Mouse (Mus musculus): ENCODE results near the gene Klrb1f. TPM values are rescaled to one million over a fixed set of nuclear protein-coding genes. Genes with fewer than 3 reads are reported as not detected.
A peak's percentile ranks its signal among the peaks of the same experiment; 100 is the strongest.
"Not testable (repeated sequence)": the region's sequence is repeated elsewhere in the genome, so short reads cannot be mapped to it uniquely, and the experiment has no call there.

Gene Klrb1f
- polyA plus RNA-seq, 1 experiment from 2014 or later, result not detected

DNA sequence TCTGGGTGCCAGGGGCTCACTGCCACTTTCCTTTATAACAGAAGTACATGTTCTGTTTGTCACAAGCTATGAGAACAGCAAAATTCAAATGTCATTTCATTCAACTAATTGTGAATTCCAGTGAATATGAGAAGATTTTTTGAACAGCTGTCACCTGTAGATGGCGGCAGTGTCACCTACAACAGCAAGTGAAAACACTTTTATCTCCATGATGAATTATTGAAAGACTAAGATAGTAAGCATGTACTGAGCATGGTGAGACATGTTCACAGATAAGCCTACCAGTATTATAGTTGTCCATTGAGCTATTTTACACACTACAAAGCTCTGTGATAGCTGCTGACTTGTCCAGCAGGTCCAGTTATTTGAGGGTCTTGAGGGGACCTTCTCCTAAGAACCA, 42.5 kb downstream of the Klrb1f start:
- Histone ChIP-seq H3K4me3 (ENCODE audit: low read depth, low read length) (no peak overlapping the region), H3K9ac (ENCODE audit: low read length) (no peak overlapping the region), H3K36me3 (ENCODE audit: control insufficient read depth, insufficient read depth, low read length) (no peaks in the 10 kb centered on the region), H3K9me3 (ENCODE audit: control insufficient read depth, low read length) (no peaks in the 10 kb centered on the region), H3K4me2 (ENCODE audit: low read depth, low read length, severe bottlenecking) (no peak overlapping the region), H3K27me3 (ENCODE audit: control insufficient read depth, insufficient read depth, low read length) (no peaks in the 10 kb centered on the region), H3K4me1 (replicated peaks; ENCODE audit: control insufficient read depth, insufficient read depth, low read length) (no peaks in the 10 kb centered on the region), H3K27ac (ENCODE audit: low read depth, low read length) (no peak overlapping the region)
- WGBS, result 88% methylated on average over 1 of the region's 1 CpGs
- DNase-seq (ENCODE audit: low spot score) (no peak), ATAC-seq (replicated peaks; ENCODE audit: low FRiP score) (no peak)

- not testable (repeated sequence) for H3K4me3 ChIP-seq (ENCODE audit: low read depth, low read length); H3K9ac ChIP-seq (ENCODE audit: low read length); H3K36me3 ChIP-seq (ENCODE audit: control insufficient read depth, insufficient read depth, low read length); H3K4me1 ChIP-seq (replicated peaks; ENCODE audit: control insufficient read depth, insufficient read depth, low read length); H3K9me3 ChIP-seq (ENCODE audit: control insufficient read depth, low read length); H3K27me3 ChIP-seq (ENCODE audit: control insufficient read depth, insufficient read depth, low read length); H3K4me2 ChIP-seq (ENCODE audit: low read depth, low read length, severe bottlenecking); H3K27ac ChIP-seq (ENCODE audit: low read depth, low read length); DNase-seq (ENCODE audit: low spot score); ATAC-seq (replicated peaks; ENCODE audit: low FRiP score)
- WGBS, result 93% methylated on average over 8 of the region's 8 CpGs
Measured at GRCm38 (mm10) chr6:129088596-129088995, 42.9 kb downstream of the Klrb1f start.

DNA sequence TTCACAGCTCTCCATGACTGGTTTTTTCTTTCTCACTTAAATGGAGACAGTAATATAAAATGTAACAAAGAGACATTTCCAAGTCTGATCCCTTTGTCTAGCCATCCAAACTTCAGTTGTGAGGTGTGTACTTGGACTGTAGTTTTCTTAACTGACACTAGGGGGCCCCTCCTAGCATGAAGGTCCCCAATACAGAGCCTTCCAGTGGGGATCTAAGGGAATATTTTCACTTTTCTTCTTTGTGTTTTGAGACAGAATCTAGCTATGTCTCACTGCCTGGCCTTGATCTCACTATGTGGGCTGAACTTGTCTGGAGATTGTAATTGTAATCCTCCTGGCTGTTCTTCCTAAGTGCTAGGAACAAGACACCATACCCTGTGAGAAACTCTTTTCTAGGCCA, 49.5 kb downstream of the Klrb1f start:
- Histone ChIP-seq H3K27ac (ENCODE audit: low read depth, low read length) (no peak overlapping the region), H3K9me3 (ENCODE audit: control insufficient read depth, low read length) (no peaks in the 10 kb centered on the region), H3K4me1 (replicated peaks; ENCODE audit: control insufficient read depth, insufficient read depth, low read length) (no peaks in the 10 kb centered on the region), H3K9ac (ENCODE audit: low read length) (no peak overlapping the region), H3K36me3 (ENCODE audit: control insufficient read depth, insufficient read depth, low read length) (no peaks in the 10 kb centered on the region), H3K4me2 (ENCODE audit: low read depth, low read length, severe bottlenecking) (no peak overlapping the region), H3K4me3 (ENCODE audit: low read depth, low read length) (no peak overlapping the region), H3K27me3 (ENCODE audit: control insufficient read depth, insufficient read depth, low read length) (no peaks in the 10 kb centered on the region)
- DNase-seq (ENCODE audit: low spot score), result no peak
- peak; percentile 61; the same call in 1 of the 2 replicates for ATAC-seq (replicated peaks; ENCODE audit: low FRiP score)

DNA sequence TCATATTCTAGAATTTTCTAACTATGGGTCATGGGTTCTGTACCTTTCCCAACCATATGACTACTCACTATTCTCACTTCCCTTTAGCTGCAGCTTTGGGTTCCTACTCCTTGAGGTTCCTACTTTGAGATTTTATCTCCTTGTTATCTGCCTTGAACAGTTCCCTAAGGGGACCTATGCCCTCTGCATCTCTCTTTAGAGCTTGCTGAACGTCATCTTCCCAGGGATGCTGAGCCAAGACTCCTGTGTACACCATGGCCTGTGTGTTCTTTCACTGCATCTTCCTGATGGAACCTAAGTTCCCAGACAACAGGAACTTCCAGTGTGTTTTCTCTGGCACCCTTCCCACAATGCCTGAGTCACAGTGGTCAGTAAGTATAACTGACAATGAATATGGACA, 52.2 kb downstream of the Klrb1f start:
- Histone ChIP-seq H3K4me2 (ENCODE audit: low read depth, low read length, severe bottlenecking) (no peak overlapping the region), H3K9me3 (ENCODE audit: control insufficient read depth, low read length) (no peaks in the 10 kb centered on the region), H3K4me1 (replicated peaks; ENCODE audit: control insufficient read depth, insufficient read depth, low read length) (no peaks in the 10 kb centered on the region), H3K27me3 (ENCODE audit: control insufficient read depth, insufficient read depth, low read length) (no peaks in the 10 kb centered on the region), H3K9ac (ENCODE audit: low read length) (no peak overlapping the region), H3K36me3 (ENCODE audit: control insufficient read depth, insufficient read depth, low read length) (no peaks in the 10 kb centered on the region), H3K4me3 (ENCODE audit: low read depth, low read length) (no peak overlapping the region), H3K27ac (ENCODE audit: low read depth, low read length) (no peak overlapping the region)
- ATAC-seq (replicated peaks; ENCODE audit: low FRiP score), result no peak
- 71% methylated on average over 1 of the region's 1 CpGs for WGBS
- DNase-seq (ENCODE audit: low spot score), result no peak

- not testable (repeated sequence) for H3K4me2 ChIP-seq (ENCODE audit: low read depth, low read length, severe bottlenecking); ATAC-seq (replicated peaks; ENCODE audit: low FRiP score); H3K27ac ChIP-seq (ENCODE audit: low read depth, low read length); H3K4me3 ChIP-seq (ENCODE audit: low read depth, low read length); H3K27me3 ChIP-seq (ENCODE audit: control insufficient read depth, insufficient read depth, low read length); H3K9ac ChIP-seq (ENCODE audit: low read length); DNase-seq (ENCODE audit: low spot score); H3K4me1 ChIP-seq (replicated peaks; ENCODE audit: control insufficient read depth, insufficient read depth, low read length); H3K9me3 ChIP-seq (ENCODE audit: control insufficient read depth, low read length); H3K36me3 ChIP-seq (ENCODE audit: control insufficient read depth, insufficient read depth, low read length)
- 80% methylated on average over 1 of the region's 1 CpGs for WGBS
Measured at GRCm38 (mm10) chr6:129100794-129101193, 55.1 kb downstream of the Klrb1f start, which contains the start of gene Clec2e. TSS of gene Clec2e (minus strand) at chr6:129100913.

DNA sequence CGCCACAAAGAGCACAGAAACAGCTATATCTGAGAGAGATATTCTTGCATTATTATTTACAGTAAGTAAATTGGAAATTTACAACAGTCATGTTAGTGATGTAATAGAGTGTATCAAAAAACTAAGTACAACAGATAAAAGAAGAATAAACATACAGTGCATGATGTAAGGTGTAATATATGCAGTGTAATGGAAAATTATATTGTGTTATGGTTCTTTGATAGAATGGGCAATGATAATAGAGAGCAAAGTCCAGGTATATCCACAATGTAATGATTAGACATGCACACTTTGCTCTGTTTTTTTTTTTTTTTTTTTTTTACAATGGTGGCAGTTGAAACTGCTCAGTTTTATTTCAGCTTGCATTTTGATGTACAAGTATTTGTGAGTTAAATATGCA, 55.9 kb downstream of the Klrb1f start:
- Histone ChIP-seq H3K4me3 (ENCODE audit: low read depth, low read length) (no peak overlapping the region), H3K9me3 (ENCODE audit: control insufficient read depth, low read length) (no peaks in the 10 kb centered on the region), H3K27ac (ENCODE audit: low read depth, low read length) (no peak overlapping the region), H3K36me3 (ENCODE audit: control insufficient read depth, insufficient read depth, low read length) (no peaks in the 10 kb centered on the region), H3K4me1 (replicated peaks; ENCODE audit: control insufficient read depth, insufficient read depth, low read length) (no peaks in the 10 kb centered on the region), H3K4me2 (ENCODE audit: low read depth, low read length, severe bottlenecking) (no peak overlapping the region), H3K9ac (ENCODE audit: low read length) (no peak overlapping the region), H3K27me3 (ENCODE audit: control insufficient read depth, insufficient read depth, low read length) (no peaks in the 10 kb centered on the region)
- DNase-seq (ENCODE audit: low spot score), result no peak
- ATAC-seq (replicated peaks; ENCODE audit: low FRiP score), result no peak
- WGBS, result 81% methylated on average over 1 of the region's 1 CpGs

GRCm38 (mm10) chr6:129102858-129103555, 57.3 kb downstream of the Klrb1f start:
- H3K4me1 ChIP-seq (replicated peaks; ENCODE audit: control insufficient read depth, insufficient read depth, low read length), result no peaks in the 10 kb centered on the region
- no peaks in the 10 kb centered on the region for H3K27me3 ChIP-seq (ENCODE audit: control insufficient read depth, insufficient read depth, low read length)
- DNase-seq (ENCODE audit: low spot score), result no peak
- H3K4me3 ChIP-seq (ENCODE audit: low read depth, low read length), result no peak overlapping the region
- no peak overlapping the region for H3K9ac ChIP-seq (ENCODE audit: low read length)
- no peaks in the 10 kb centered on the region for H3K36me3 ChIP-seq (ENCODE audit: control insufficient read depth, insufficient read depth, low read length)
- no peak for ATAC-seq (replicated peaks; ENCODE audit: low FRiP score)
- no peak overlapping the region for H3K27ac ChIP-seq (ENCODE audit: low read depth, low read length)
- WGBS, result 82% methylated on average over 4 of the region's 4 CpGs
- no peak overlapping the region for H3K4me2 ChIP-seq (ENCODE audit: low read depth, low read length, severe bottlenecking)
- H3K9me3 ChIP-seq (ENCODE audit: control insufficient read depth, low read length), result no peaks in the 10 kb centered on the region

Other genes with a start within 250 kb of the Klrb1f start
- gene Gm44511, start 219.6 kb upstream of the Klrb1f start, polyA plus RNA-seq (2014; fragmentation: Nextera tagmentation; extraction: Ambion mirVana), result not detected in 2 replicates
- gene Klrb1b, start 219.6 kb upstream of the Klrb1f start, polyA plus RNA-seq (2014; fragmentation: Nextera tagmentation; extraction: Ambion mirVana), result not detected in 2 replicates
- not detected in 2 replicates for gene Clec2i, start 158.3 kb upstream of the Klrb1f start, polyA plus RNA-seq (2014; fragmentation: Nextera tagmentation; extraction: Ambion mirVana)
- 0.28 and 0.88 TPM in 2 replicates for gene BC035044, start 154.8 kb upstream of the Klrb1f start, polyA plus RNA-seq (2014; fragmentation: Nextera tagmentation; extraction: Ambion mirVana)
- gene Clec2g, start 111.5 kb upstream of the Klrb1f start, polyA plus RNA-seq (2014; fragmentation: Nextera tagmentation; extraction: Ambion mirVana), result not detected in 2 replicates
- gene Clec2e, start 55.0 kb downstream of the Klrb1f start, polyA plus RNA-seq (2014; fragmentation: Nextera tagmentation; extraction: Ambion mirVana), result not detected in 2 replicates
- gene Clec2d, start 134.7 kb downstream of the Klrb1f start, polyA plus RNA-seq (2014; fragmentation: Nextera tagmentation; extraction: Ambion mirVana), result not detected in 2 replicates
- not detected in 2 replicates for gene Cd69, start 229.5 kb downstream of the Klrb1f start, polyA plus RNA-seq (2014; fragmentation: Nextera tagmentation; extraction: Ambion mirVana)